Mouse (Mus musculus) kidney, postnatal 0 days (tissue): Measurements from ENCODE around the gene Rtkn2. TPM values are rescaled to one million over a fixed set of nuclear protein-coding genes. Genes with fewer than 3 reads are reported as not detected.

Experiments used
- ATAC-seq: fragments of 200-750 bp; cut with Nextera tagmentation; replicated peaks from 2 replicates; pipeline ENCODE4 v1.8.0; 2017; ENCODE audit warnings: low read depth, moderate number of reproducible peaks, moderate TSS enrichment, moderate library complexity; ENCODE audit not compliant: low FRiP score
- DNase-seq: peaks from one replicate; pipeline ENCODE4 v3.0.0-alpha.2; 2016; ENCODE audit warnings: low spot score
- H3K27ac ChIP-seq: fragments of 300-500 bp; sonication (generic); 2 replicates; pipeline ENCODE4 v1.5.1; 2014; ENCODE audit warnings: mild to moderate bottlenecking
- H3K27me3 ChIP-seq: fragments of 300-500 bp; sonication (generic); 2 replicates; pipeline ENCODE4 v1.6.1; 2014; ENCODE audit warnings: low read length, mixed read lengths; ENCODE audit not compliant: insufficient read depth
- H3K36me3 ChIP-seq: fragments of 300-500 bp; sonication (generic); 2 replicates; pipeline ENCODE4 v1.6.1; 2014; ENCODE audit warnings: low read length, mixed read lengths; ENCODE audit not compliant: insufficient read depth
- H3K4me1 ChIP-seq: fragments of 300-500 bp; sonication (generic); replicated peaks from 2 replicates; pipeline ENCODE4 v1.6.1; 2014; ENCODE audit warnings: antibody characterized with exemption, low read length, mixed read lengths; ENCODE audit not compliant: insufficient read depth
- H3K4me2 ChIP-seq: fragments of 300-500 bp; sonication (generic); 2 replicates; pipeline ENCODE4 v1.6.1; 2014; ENCODE audit warnings: mild to moderate bottlenecking, low read length, moderate library complexity, mixed read lengths
- H3K4me3 ChIP-seq: fragments of 300-500 bp; sonication (generic); replicated peaks from 2 replicates; pipeline ENCODE4 v1.5.1; 2014; ENCODE audit warnings: low read depth, low read length
- H3K9ac ChIP-seq: fragments of 300-500 bp; sonication (generic); 2 replicates; pipeline ENCODE4 v1.6.1; 2014; ENCODE audit warnings: low read depth, low read length
- H3K9me3 ChIP-seq: fragments of 300-500 bp; sonication (generic); replicated peaks from 2 replicates; pipeline ENCODE4 v1.6.1; 2016; ENCODE audit warnings: low read length, inconsistent platforms, mixed read lengths
- CTCF ChIP-seq: IDR thresholded peaks from 2 replicates; pipeline ENCODE4 v1.5.1; 2016; ENCODE audit warnings: antibody characterized with exemption, low read depth, mild to moderate bottlenecking, moderate library complexity
- whole genome bisulfite sequencing: fragments of 180-500 bp; shearing (Covaris S2); extraction: QIAGEN DNeasy Blood & Tissue Kit; methylation state at CpG from one replicate; pipeline ENCODE4 v1.1.7; 2014; 5-methylcytosine and 5-hydroxymethylcytosine counted together
- polyA plus RNA-seq: library from polyadenylated mRNA; unstranded; fragments of >200 nt; fragmentation: Nextera tagmentation; extraction: Ambion mirVana; gene quantifications from 2 replicates; pipeline ENCODE4 v1.2.1, GENCODE M21; 2015

Gene Rtkn2
- polyA plus RNA-seq, 1 experiment from 2014 or later, result 4.4 TPM

- Histone ChIP-seq H3K9ac (no peak overlapping the region), H3K4me2 (no peak overlapping the region), H3K27ac (no peak overlapping the region), H3K36me3 (peaks cover 46% of the 10 kb centered on the region), H3K9me3 (no peaks in the 10 kb centered on the region), H3K4me3 (no peak overlapping the region), H3K27me3 (no peaks in the 10 kb centered on the region), H3K4me1 (0 out of 2 replicates have a peak, but pooled peaks cover 7% of the 10 kb centered on the region)
- ATAC-seq (no peak), DNase-seq (peak; percentile 51)
- WGBS, result 63% methylated on average over 8 of the region's 8 CpGs
- no peak for TF ChIP-seq CTCF
These were observed 121.1 kb downstream of the Rtkn2 start for GRCm38 (mm10) chr10:68100506-68100905.

- no peak overlapping the region for H3K4me2 ChIP-seq
- peaks cover 41% of the 10 kb centered on the region for H3K36me3 ChIP-seq
- ATAC-seq, result no peak
- TF ChIP-seq CTCF, result no peak
- no peak overlapping the region for H3K9ac ChIP-seq
- 0 out of 2 replicates have a peak, but pooled peaks cover 7% of the 10 kb centered on the region for H3K4me1 ChIP-seq
- DNase-seq, result no peak
- H3K27me3 ChIP-seq, result no peaks in the 10 kb centered on the region
- no peak overlapping the region for H3K27ac ChIP-seq
- no peaks in the 10 kb centered on the region for H3K9me3 ChIP-seq
- WGBS, result 73% methylated on average over 4 of the region's 4 CpGs
- no peak overlapping the region for H3K4me3 ChIP-seq
These were observed 121.9 kb downstream of the Rtkn2 start for GRCm38 (mm10) chr10:68101251-68101650.

GRCm38 (mm10) chr10:68102566-68102965 lies 123.2 kb downstream of the Rtkn2 start:
- Histone ChIP-seq H3K4me2 (no peak overlapping the region), H3K9ac (no peak overlapping the region), H3K4me3 (no peak overlapping the region), H3K27ac (no peak overlapping the region), H3K4me1 (0 out of 2 replicates have a peak, but pooled peaks cover 7% of the 10 kb centered on the region), H3K9me3 (no peaks in the 10 kb centered on the region), H3K27me3 (no peaks in the 10 kb centered on the region), H3K36me3 (peaks cover 28% of the 10 kb centered on the region)
- no peak for ATAC-seq
- 93% methylated on average over 6 of the region's 6 CpGs for WGBS
- TF ChIP-seq CTCF, result no peak
- no peak for DNase-seq

- no peaks in the 10 kb centered on the region for H3K9me3 ChIP-seq
- H3K4me3 ChIP-seq, result no peak overlapping the region
- H3K9ac ChIP-seq, result no peak overlapping the region
- H3K4me2 ChIP-seq, result no peak overlapping the region
- no peaks in the 10 kb centered on the region for H3K27me3 ChIP-seq
- ATAC-seq (peak; percentile 58; the same call in 1 of the 2 replicates), DNase-seq (peak; percentile 64)
- H3K36me3 ChIP-seq, result peaks cover 21% of the 10 kb centered on the region
- 0 out of 2 replicates have a peak, but pooled peaks cover 7% of the 10 kb centered on the region for H3K4me1 ChIP-seq
- H3K27ac ChIP-seq, result no peak overlapping the region
- WGBS, result 53% methylated on average over 6 of the region's 6 CpGs
- no peak for TF ChIP-seq CTCF
These were observed 123.9 kb downstream of the Rtkn2 start for GRCm38 (mm10) chr10:68103078-68103855.

- peaks cover 16% of the 10 kb centered on the region; the same call in 1 of the 2 replicates for H3K36me3 ChIP-seq
- WGBS, result 25% methylated on average over 5 of the region's 5 CpGs
- no peaks in the 10 kb centered on the region for H3K9me3 ChIP-seq
- DNase-seq (peak; percentile 74), ATAC-seq (no peak)
- no peak for TF ChIP-seq CTCF
- H3K4me1 ChIP-seq, result 0 out of 2 replicates have a peak, but pooled peaks cover 7% of the 10 kb centered on the region
- H3K9ac ChIP-seq, result no peak overlapping the region
- H3K27ac ChIP-seq, result peak overlapping the region; percentile 55
- H3K4me2 ChIP-seq, result no peak overlapping the region
- no peaks in the 10 kb centered on the region for H3K27me3 ChIP-seq
- no peak overlapping the region for H3K4me3 ChIP-seq
These were observed 124.6 kb downstream of the Rtkn2 start for GRCm38 (mm10) chr10:68103988-68104387.

- Histone ChIP-seq H3K9me3 (no peaks in the 10 kb centered on the region), H3K9ac (no peak overlapping the region), H3K27me3 (no peaks in the 10 kb centered on the region), H3K4me2 (no peak overlapping the region), H3K27ac (peak overlapping the region; percentile 87), H3K4me3 (no peak overlapping the region), H3K36me3 (peaks cover 15% of the 10 kb centered on the region; the same call in 1 of the 2 replicates), H3K4me1 (0 out of 2 replicates have a peak, but pooled peaks cover 7% of the 10 kb centered on the region)
- ATAC-seq (no peak), DNase-seq (peak; percentile 65)
- no peak for TF ChIP-seq CTCF
- WGBS, result 4% methylated on average over 2 of the region's 2 CpGs
These were observed 125.1 kb downstream of the Rtkn2 start for GRCm38 (mm10) chr10:68104481-68104880.
